Mouse (Mus musculus): ENCODE data around the gene Gm10203. TPM values are rescaled to one million over a fixed set of nuclear protein-coding genes. Genes with fewer than 3 reads are reported as not detected.

The Gm10203 gene
- total and polyA plus RNA-seq, 2 experiments from 2014 or later = not detected

DNA sequence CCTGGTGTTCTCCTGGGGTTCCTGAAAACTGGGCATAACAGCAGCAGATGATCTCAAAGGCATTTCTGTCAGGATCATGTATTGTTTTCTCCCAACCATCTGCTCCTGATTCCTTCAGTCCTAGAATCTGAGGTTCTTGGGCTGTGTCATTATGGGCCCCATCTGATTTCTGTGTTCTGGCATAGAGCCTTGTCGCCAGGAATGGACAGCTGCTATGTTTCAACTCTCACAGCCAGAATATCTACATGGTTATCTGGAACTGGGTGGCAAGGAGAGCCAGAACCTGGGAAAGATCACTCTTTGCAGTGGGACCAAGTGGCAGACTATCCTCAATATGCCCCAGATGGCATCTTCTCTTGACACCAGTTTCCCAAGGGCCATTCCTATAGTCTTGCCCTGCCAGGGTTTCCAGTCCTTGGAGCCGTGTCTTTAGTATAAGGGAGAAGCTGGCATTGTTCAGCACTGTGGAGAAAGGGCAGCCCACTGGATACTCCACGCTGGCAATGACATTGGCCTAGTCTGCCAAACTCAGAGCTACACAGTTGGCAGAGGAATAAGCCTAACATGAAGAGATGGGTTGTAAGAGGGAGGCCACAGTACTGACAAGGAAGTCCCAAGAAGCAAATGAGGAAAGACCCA, 45.1 kb downstream of the Gm10203 start:
- H3K4me3 ChIP-seq (ENCODE audit: low read depth, low read length) = no peak overlapping the region
- DNase-seq (no peak), ATAC-seq (no peak)
- H3K27ac ChIP-seq (ENCODE audit: low read depth, low read length) = no peak overlapping the region
- 80% methylated on average over 3 of the region's 3 CpGs for WGBS
- H3K4me1 ChIP-seq (ENCODE audit: insufficient read depth) = no peaks in the 10 kb centered on the region
- no peaks in the 10 kb centered on the region; the same call in 1 of the 2 replicates for H3K9me3 ChIP-seq (ENCODE audit: low read length)
- no peak overlapping the region for H3K4me2 ChIP-seq (ENCODE audit: low read depth)
- TF ChIP-seq CTCF (IDR thresholded peaks at IDR 0.05; ENCODE audit: low read depth) = no peak
- no peaks in the 10 kb centered on the region for H3K27me3 ChIP-seq (ENCODE audit: insufficient read depth, low read length)
- peaks cover 34% of the 10 kb centered on the region for H3K36me3 ChIP-seq (ENCODE audit: insufficient read depth)
- no peak overlapping the region for H3K9ac ChIP-seq

DNA sequence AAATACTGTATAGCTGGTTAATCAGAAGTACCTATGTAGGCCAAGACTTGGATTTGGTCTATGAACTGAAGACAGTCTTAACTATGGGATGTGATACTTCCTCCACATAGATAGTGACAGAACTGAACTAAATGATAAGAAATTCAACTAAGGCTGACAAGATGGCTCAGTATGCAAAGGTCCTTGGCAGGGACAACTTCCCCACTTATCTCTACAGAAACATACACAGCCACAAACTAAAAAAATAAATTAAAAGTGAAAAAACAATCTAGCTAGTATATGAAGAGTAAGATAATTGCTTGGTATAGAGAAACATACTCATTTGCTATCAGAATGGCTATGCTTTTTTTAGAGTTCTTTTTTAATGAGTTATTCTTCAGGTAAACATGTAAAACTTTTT, 49.1 kb downstream of the Gm10203 start:
- H3K9me3 ChIP-seq (ENCODE audit: low read length) = no peaks in the 10 kb centered on the region; the same call in 1 of the 2 replicates
- H3K27me3 ChIP-seq (ENCODE audit: insufficient read depth, low read length) = no peaks in the 10 kb centered on the region
- DNase-seq (no peak), ATAC-seq (no peak)
- peaks cover 47% of the 10 kb centered on the region for H3K36me3 ChIP-seq (ENCODE audit: insufficient read depth)
- no peak overlapping the region for H3K4me2 ChIP-seq (ENCODE audit: low read depth)
- TF ChIP-seq CTCF (IDR thresholded peaks at IDR 0.05; ENCODE audit: low read depth) = no peak
- no peak overlapping the region for H3K9ac ChIP-seq
- no peak overlapping the region for H3K27ac ChIP-seq (ENCODE audit: low read depth, low read length)
- no peaks in the 10 kb centered on the region for H3K4me1 ChIP-seq (ENCODE audit: insufficient read depth)
- no peak overlapping the region for H3K4me3 ChIP-seq (ENCODE audit: low read depth, low read length)

Other genes with a start within 250 kb of the Gm10203 start
- gene Caprin2, start 233.9 kb upstream of the Gm10203 start, total RNA-seq (2014; rRNA removed) = 9.9 and 16.9 TPM in 2 replicates
- gene Caprin2, start 233.9 kb upstream of the Gm10203 start, polyA plus RNA-seq (2015; fragmentation: Nextera tagmentation; extraction: Ambion mirVana) = 2.3 and 4.1 TPM in 2 replicates
- 21.8 and 25.3 TPM in 2 replicates for gene Sinhcaf, start 183.7 kb upstream of the Gm10203 start, total RNA-seq (2014; rRNA removed)
- gene Sinhcaf, start 183.7 kb upstream of the Gm10203 start, polyA plus RNA-seq (2015; fragmentation: Nextera tagmentation; extraction: Ambion mirVana) = 19.4 and 22.4 TPM in 2 replicates
- 36.2 and 42.2 TPM in 2 replicates for gene Dennd5b, start 28.5 kb upstream of the Gm10203 start, total RNA-seq (2014; rRNA removed)
- gene Dennd5b, start 28.5 kb upstream of the Gm10203 start, polyA plus RNA-seq (2015; fragmentation: Nextera tagmentation; extraction: Ambion mirVana) = 5.1 and 10.3 TPM in 2 replicates
- 4.4 and 5.7 TPM in 2 replicates for gene Etfbkmt, start 9.7 kb downstream of the Gm10203 start, total RNA-seq (2014; rRNA removed)
- gene Etfbkmt, start 9.7 kb downstream of the Gm10203 start, polyA plus RNA-seq (2015; fragmentation: Nextera tagmentation; extraction: Ambion mirVana) = 6.5 and 6.9 TPM in 2 replicates
- 64.8 and 80.2 TPM in 2 replicates for gene Amn1, start 58.5 kb downstream of the Gm10203 start, total RNA-seq (2014; rRNA removed)
- gene Amn1, start 58.5 kb downstream of the Gm10203 start, polyA plus RNA-seq (2015; fragmentation: Nextera tagmentation; extraction: Ambion mirVana) = 93.8 and 101 TPM in 2 replicates
- 25.7 and 32.8 TPM in 2 replicates for gene Resf1, start 179.2 kb downstream of the Gm10203 start, total RNA-seq (2014; rRNA removed)
- 18.0 and 24.0 TPM in 2 replicates for gene Resf1, start 179.2 kb downstream of the Gm10203 start, polyA plus RNA-seq (2015; fragmentation: Nextera tagmentation; extraction: Ambion mirVana)

Data from forebrain, postnatal 0 days (tissue).